Comparison of ENCODE assay signal across 9 mouse cellular contexts in genomic region chr1:20058245-20058644, GRCm38 (mm10).
DNase-seq lines count a peak whose midpoint lies in the region; ATAC-seq lines count a peak whose summit lies in the region.
"Had no signal": no experiment of that assay in that cellular context is flagged by ENCODE, and none has a peak within 500 bp of the region (broad histone marks: within the 10 kb centered on the region; RNA-seq: fewer than 3 reads in every experiment).

No protein-coding gene starts in this region.

- no peaks in the 10 kb centered on the region for H3K4me1 ChIP-seq in intestine, embryonic 16.5 days (ENCODE audit: control insufficient read depth, insufficient read depth, low read length)
- H3K4me1 ChIP-seq: liver, embryonic 15.5 days had no signal

- DNase-seq in lung, adult 18-20 months = peak; percentile 9 to 11
- no peak for DNase-seq in lung, postnatal 4 days
- peak; percentile 1 for DNase-seq in cerebellum, adult 8-10 months
- peak; percentile 62 for DNase-seq in gastrocnemius, postnatal 10 days
- DNase-seq in right cerebral cortex, postnatal 4 days = peak; percentile 6
- no peak for DNase-seq in thymus, postnatal 14 days
- DNase-seq in spleen, postnatal 36 days (ENCODE audit: low spot score in 2 of 2) = no peak

- H3K27me3 ChIP-seq in intestine, embryonic 16.5 days (replicated peaks; ENCODE audit: control insufficient read depth, insufficient read depth, low read length) = no peaks in the 10 kb centered on the region
- H3K27me3 ChIP-seq: liver, embryonic 15.5 days had no signal

- no peaks in the 10 kb centered on the region for H3K36me3 ChIP-seq in intestine, embryonic 16.5 days (ENCODE audit: control insufficient read depth, insufficient read depth, low read length)
- H3K36me3 ChIP-seq: liver, embryonic 15.5 days had no signal

- ATAC-seq in intestine, embryonic 16.5 days = peak; percentile 73

- H3K27ac ChIP-seq in intestine, embryonic 16.5 days (ENCODE audit: low read length) = no peak overlapping the region
- H3K27ac ChIP-seq: liver, embryonic 15.5 days had no signal

- no peak overlapping the region for H3K9ac ChIP-seq in intestine, embryonic 16.5 days (ENCODE audit: low read depth, low read length)
- H3K9ac ChIP-seq: liver, embryonic 15.5 days had no signal

- H3K4me2 ChIP-seq in intestine, embryonic 16.5 days (ENCODE audit: low read depth, low read length) = no peak overlapping the region
- H3K4me2 ChIP-seq: liver, embryonic 15.5 days had no signal

- H3K4me3 ChIP-seq in intestine, embryonic 16.5 days (ENCODE audit: low read length) = no peak overlapping the region
- H3K4me3 ChIP-seq: liver, embryonic 15.5 days had no signal

- WGBS in intestine, embryonic 16.5 days = 54% methylated on average over 3 of the region's 3 CpGs

- no peaks in the 10 kb centered on the region for H3K9me3 ChIP-seq in intestine, embryonic 16.5 days (ENCODE audit: control insufficient read depth, low read length)
- H3K9me3 ChIP-seq: liver, embryonic 15.5 days had no signal

Comparison
In these comparisons a context has a peak if more than half of its experiments do, and no peak if none do; other contexts are left out.
1. DNase-seq: peak in lung, adult 18-20 months (2 of 2), cerebellum, adult 8-10 months (single experiment), gastrocnemius, postnatal 10 days (single experiment) and right cerebral cortex, postnatal 4 days (single experiment); none in lung, postnatal 4 days (0 of 2), thymus, postnatal 14 days (single experiment) and spleen, postnatal 36 days (0 of 2).